Mouse (Mus musculus): ENCODE data around the gene Grip1.

- TF ChIP-seq CTCF (IDR thresholded peaks at IDR 0.05; ENCODE audit: borderline replicate concordance, insufficient read depth, low read length) (no peak), POLR2A (IDR thresholded peaks at IDR 0.05; ENCODE audit: low read depth, low read length) (no peak)
These were observed 111.2 kb downstream of the Grip1 start for GRCm38 (mm10) chr10:119564862-119565261.
